Mouse (Mus musculus) adrenal gland, adult 8-10 months (tissue): ENCODE results near the gene Abcb4. TPM values are rescaled to one million over a fixed set of nuclear protein-coding genes. Genes with fewer than 3 reads are reported as not detected.
"Not testable (repeated sequence)": the region's sequence is repeated elsewhere in the genome, so short reads cannot be mapped to it uniquely, and the experiment has no call there.

Source experiments
- DNase-seq: peaks from one replicate; pipeline ENCODE4 v3.0.0; 2022
- total RNA-seq, 4 experiments: library from RNA; stranded (reverse); gene quantifications; 2 replicates each; pipeline ENCODE4 v1.2.4; 2022

Abcb4 gene
- total RNA-seq = 10 to 100 TPM in 2 of 4 experiments, 1 to 10 TPM in 2; 4.4 to 13.1 (median 7.8) TPM

DNA sequence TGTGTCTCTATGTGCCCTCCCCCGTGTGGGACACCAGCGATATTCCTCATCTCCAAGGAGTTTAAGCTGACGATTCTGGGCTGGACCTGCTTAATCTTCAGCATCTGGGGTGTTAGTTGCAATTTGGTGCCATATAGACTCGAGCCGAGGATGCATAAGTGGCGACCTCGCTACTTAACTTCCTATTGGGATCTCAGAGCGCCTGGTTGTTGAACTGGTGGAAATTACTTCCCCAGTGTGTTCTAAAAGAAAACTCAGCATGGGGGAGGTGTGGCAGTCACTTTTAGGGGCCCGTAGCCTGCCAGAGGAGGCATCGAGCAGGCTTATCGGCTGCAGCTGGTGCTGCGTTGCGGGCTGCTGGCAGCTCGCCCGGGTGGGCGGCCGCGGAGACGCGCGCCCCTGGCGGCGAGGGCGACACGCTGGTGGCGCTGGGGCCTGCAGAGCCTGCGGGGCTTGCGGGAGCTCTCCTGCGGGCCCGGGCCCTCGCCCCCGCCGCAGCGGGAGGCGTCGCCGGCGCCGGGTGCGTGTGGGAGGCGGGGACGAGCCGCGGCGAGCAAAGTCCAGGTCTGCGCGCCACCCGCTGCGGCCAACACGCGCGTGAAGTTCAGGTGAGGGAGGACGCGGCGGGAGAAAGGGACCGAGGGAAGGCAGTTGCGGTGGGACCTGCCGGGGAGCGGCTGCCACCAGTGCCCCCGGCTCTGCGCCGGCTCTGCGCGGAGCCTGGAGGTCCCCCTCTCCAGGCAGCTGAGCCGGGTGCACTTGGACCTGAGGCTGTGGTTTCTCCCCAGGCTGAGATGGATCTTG, at the start of gene Abcb4:
Gene Abcb4 (plus strand): TSS at position 418 of the 804 bp plus-strand sequence.
- DNase-seq = peak; percentile 17

- DNase-seq = not testable (repeated sequence)
Measured at GRCm38 (mm10) chr5:8848607-8849575, 44.6 kb upstream of the Abcb4 start.

GRCm38 (mm10) chr5:8850851-8851250, 42.7 kb upstream of the Abcb4 start:
- no peak for DNase-seq

DNA sequence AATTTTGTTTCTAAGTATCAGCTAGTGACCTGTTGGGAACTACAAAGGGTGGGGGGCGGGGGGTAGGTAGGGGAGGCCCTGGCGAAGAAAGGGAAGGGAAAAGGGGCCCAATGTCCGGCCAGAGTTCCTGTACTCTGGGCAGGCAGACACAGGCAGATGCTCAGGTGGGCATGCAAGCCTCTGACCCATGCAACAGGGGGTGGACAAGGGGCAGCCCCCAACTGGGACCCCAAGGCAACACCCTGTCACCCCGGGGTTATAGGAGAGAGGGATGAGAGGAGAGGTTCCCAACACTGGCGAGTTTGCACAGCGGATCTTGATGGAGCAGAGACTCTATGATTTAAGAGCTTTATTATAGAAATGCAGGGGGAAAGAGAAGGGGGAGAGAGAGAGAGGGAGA, 36.3 kb upstream of the Abcb4 start:
- DNase-seq = no peak

- DNase-seq = no peak
Measured at GRCm38 (mm10) chr5:8861811-8862210, 31.7 kb upstream of the Abcb4 start.

DNA sequence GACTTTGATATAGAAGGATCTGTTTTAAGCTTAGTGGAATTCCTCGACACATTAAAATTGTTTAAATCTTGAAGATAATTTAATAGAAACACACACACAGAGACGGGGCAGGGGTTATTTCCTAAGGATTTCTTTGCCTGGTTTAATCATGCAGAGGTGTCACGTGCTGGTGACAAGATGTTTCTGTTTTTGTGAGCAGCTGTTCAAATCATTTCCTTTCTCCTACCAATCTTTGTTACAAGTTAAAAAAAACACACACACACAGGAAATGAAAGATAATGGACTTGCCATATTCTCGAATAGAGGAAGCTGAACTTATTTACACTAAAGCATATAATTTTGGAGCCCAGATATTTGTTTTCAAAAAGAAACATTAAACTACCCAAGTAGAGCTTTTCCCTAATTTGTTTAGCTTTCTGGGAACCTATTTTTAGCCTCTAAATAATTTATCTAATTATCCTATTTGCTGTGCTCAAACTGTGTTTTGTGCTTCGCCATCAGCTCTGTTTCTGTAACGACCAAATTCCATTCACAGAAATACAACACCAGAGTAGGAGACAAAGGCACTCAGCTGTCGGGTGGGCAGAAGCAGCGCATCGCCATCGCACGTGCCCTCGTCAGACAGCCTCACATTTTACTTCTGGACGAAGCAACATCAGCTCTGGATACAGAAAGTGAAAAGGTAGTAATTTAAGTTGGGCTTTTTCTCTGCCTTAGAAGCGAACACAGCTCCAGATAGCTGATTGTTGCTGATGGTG, 29.8 kb upstream of the Abcb4 start:
- no peak for DNase-seq

DNA sequence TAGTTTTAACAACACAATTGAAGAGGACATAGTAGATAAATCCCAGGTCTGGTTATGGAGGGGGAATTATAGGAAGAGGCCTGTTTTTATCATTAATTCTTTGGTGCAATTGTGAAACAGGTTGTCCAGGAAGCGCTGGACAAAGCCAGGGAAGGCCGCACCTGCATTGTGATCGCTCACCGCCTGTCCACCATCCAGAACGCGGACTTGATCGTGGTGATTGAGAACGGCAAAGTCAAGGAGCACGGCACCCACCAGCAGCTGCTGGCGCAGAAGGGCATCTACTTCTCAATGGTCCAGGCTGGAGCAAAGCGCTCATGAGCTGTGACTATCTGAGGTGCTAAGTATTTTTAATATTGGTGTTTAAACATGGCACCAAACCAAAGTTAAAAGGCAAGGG, 27.9 kb upstream of the Abcb4 start:
- not testable (repeated sequence) for DNase-seq

GRCm38 (mm10) chr5:8866366-8866765, 27.2 kb upstream of the Abcb4 start:
- no peak for DNase-seq

GRCm38 (mm10) chr5:8868019-8868418, 25.5 kb upstream of the Abcb4 start:
- no peak for DNase-seq

DNA sequence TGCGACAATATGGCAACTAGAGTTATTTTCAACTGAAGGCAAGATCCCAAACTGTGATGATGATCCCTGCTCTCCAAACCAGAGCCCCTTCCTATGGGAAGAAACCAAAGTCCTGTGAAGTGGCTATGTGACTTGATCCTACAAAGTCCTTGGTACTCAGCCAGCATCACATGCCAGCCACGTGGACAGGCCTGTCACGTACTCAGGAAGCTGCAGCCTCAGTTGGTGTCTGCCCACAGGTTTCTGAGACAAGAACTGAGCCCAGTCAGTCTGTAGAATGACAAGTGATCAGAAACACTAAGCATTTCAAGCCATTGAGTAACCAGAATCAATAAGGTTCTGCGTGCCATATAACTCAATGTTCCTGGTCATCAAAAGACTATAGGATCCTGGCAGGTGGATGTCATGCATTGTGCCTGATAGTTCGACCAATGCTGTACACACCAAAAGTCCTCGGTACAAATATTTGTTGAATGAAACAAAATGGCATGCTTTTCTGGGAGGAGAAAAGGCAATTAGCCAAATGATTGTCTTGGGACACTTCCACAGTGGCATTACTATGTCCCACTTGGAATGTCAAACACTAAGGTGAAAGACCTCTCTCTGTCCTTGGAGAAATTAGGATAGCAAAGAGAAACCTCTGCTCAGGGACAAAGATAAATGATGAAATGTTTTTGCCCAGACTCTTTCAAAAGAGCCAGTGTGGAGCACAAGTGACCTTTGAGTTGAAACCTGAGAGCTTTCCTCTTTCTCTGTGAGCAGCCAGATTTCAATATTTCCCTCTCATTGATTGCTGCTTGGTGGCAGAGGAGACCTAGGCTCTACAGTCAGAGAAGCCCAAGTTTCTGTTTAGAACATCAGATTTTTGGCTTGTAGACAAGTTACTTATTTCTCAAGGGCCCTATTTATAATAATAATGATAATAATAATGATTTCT, 20.3 kb upstream of the Abcb4 start:
- no peak for DNase-seq

DNA sequence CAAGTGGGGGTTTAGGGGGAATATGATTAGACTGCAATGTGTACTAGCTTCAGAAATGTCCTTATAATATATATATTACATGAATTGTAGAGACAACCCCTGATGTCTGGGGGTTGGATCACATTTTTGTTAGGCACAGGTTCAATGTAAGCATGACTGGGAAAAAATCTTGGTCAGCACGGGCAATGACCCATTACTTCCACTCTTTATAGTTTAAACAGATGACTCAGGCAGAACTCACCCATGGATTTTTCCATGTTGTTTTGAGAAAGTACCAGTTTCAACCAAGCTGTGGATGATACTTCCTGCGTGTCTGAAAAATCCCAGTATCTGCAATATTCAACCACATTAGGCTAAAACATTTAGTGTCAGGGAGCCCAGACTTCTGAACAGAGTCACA, 16.4 kb upstream of the Abcb4 start:
- DNase-seq = no peak

GRCm38 (mm10) chr5:8877800-8878199, 15.7 kb upstream of the Abcb4 start:
- DNase-seq = no peak

- DNase-seq = no peak
Measured at GRCm38 (mm10) chr5:8885837-8886236, 7.7 kb upstream of the Abcb4 start.

GRCm38 (mm10) chr5:8894104-8894425, 548 bp downstream of the Abcb4 start:
- no peak for DNase-seq

DNA sequence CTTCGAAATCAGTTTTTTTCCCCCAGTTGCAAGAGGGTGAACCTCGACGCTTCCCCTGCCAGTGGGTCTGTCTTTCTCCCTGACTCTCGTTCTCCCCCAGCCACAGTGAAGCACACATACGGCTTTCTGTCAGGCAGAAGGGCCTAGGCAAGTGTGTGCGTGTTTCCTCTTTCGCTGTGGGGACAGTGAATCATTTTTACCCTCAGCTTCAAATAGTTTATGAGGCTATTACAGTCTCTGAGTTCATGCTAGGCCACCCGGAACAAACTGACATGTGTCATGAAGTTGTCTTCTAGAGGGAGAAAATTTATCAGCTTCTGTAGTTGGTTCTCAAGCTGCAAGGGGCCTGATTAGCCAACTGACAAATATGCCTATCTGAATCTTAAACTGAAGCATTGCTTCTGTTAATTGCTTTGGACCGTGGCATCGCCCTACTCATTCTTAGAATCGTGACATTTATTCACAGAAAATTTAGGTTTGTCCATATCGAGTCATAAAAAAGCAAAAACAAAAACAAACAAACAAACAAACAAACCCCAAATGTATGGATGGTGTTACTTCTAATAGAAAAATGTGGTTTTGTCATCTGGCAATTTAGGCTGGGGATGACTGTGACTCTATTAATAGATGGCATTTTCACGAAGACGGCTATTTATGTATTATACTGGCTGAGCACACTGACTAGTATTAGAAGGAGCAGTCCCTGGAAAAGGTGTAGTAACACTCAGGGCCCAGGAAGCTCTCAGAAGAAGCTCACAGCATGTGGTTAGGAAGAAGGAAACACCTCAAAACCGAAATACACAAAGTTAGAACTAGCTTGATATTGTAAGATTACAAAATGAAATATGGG, 1.3 kb downstream of the Abcb4 start:
- no peak for DNase-seq

DNA sequence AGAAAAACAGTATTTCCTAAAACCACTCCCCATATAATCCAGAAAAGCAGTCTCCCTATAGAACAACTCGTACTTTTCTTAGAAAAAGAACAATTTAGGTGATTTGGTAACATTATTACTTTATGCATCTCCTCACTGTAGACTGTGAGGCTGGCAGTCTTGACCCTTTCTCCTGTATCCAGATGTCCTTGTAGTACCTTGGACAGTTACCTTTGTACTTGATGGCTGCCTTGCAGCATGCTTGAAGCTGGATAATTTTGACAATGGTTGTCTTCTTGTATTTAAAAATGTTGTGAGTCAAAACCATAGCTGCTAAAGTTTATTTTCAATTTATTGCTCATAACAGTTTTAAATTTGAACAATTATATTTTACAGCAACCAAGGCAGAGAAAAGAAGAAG, 2.7 kb downstream of the Abcb4 start:
- no peak for DNase-seq

DNA sequence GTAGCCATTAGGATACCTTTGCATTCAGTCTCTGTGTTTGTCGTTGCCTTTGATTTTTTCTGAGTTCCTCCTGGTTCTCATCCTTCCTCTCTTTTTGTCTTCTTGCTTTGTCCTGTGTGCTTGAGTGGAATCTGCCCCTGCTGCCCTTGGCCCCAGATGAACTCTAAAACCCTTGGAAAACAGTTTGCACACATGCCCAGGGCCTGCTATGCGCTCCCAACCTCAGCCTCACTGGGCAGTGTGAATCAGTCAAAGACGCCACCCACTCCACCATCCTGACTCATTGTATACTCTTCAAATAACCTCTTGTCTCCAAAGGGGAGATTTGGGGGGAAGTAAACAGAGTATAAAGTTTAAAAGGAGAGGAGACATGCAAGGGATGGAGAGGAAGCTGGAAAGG, 4.7 kb downstream of the Abcb4 start:
- no peak for DNase-seq

- no peak for DNase-seq
Measured at GRCm38 (mm10) chr5:8901001-8901400, 7.5 kb downstream of the Abcb4 start.

- DNase-seq = no peak
Measured at GRCm38 (mm10) chr5:8902141-8902817, 8.8 kb downstream of the Abcb4 start.

- DNase-seq = no peak
Measured at GRCm38 (mm10) chr5:8904539-8904938, 11.0 kb downstream of the Abcb4 start.
